Mouse (Mus musculus) stomach, postnatal 0 days (tissue): Measurements from ENCODE around the gene Zfhx3.

Experiments used
- CTCF ChIP-seq: IDR thresholded peaks from 2 replicates; pipeline ENCODE4 v1.5.1; 2016; ENCODE audit warnings: antibody characterized with exemption, low read depth, mild to moderate bottlenecking, moderate library complexity
- EP300 ChIP-seq: optimal IDR thresholded peaks from 2 replicates; pipeline ENCODE3; 2016; ENCODE audit warnings: antibody characterized with exemption

DNA sequence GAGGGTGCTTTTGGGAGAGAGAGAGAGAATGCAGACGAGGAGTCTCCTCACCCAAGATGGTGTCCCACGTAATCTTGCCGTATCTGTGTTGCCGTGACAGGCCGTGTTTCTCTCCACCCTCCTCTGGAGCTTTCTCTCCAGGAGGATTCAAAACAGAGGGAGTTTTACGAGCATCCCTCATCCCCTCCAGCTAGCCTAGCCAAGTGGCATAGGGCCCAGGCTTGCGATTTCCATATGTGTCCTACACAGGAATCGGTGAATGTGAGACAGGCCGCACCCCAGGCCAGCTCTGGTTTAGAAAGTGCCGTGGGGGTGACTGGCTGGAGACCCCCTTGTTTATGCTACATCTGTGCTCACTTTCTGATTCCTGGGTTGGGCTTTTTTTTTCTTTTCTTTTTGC lies 869.2 kb downstream of the Zfhx3 start:
- TF ChIP-seq CTCF = no peak
- no peak for TF ChIP-seq EP300
